Mouse (Mus musculus) hindbrain, embryonic 16.5 days (tissue): ENCODE results near the gene Nsmce1. TPM values are rescaled to one million over a fixed set of nuclear protein-coding genes. Genes with fewer than 3 reads are reported as not detected.
"Not testable (repeated sequence)": the region's sequence is repeated elsewhere in the genome, so short reads cannot be mapped to it uniquely, and the experiment has no call there.

ENCODE experiments used
- ATAC-seq: fragments of 200-750 bp; cut with Nextera tagmentation; 2 replicates; pipeline ENCODE4 v1.8.0; 2017; ENCODE audit warnings: moderate TSS enrichment, moderate library complexity
- H3K27ac ChIP-seq: fragments of 300-500 bp; sonication (generic); 2 replicates; pipeline ENCODE4 v1.5.1; 2014; ENCODE audit warnings: low read depth, mild to moderate bottlenecking, control low read depth, low read length, moderate library complexity
- H3K27me3 ChIP-seq: fragments of 300-500 bp; sonication (generic); replicated peaks from 2 replicates; pipeline ENCODE4 v1.6.1; 2014; ENCODE audit warnings: low read length; ENCODE audit not compliant: control insufficient read depth, insufficient read depth
- H3K36me3 ChIP-seq: fragments of 300-500 bp; sonication (generic); 2 replicates; pipeline ENCODE4 v1.6.1; 2014; ENCODE audit warnings: mild to moderate bottlenecking, low read length, moderate library complexity, mixed read lengths; ENCODE audit not compliant: control insufficient read depth, insufficient read depth
- H3K4me1 ChIP-seq: fragments of 300-500 bp; sonication (generic); 2 replicates; pipeline ENCODE4 v1.6.1; 2014; ENCODE audit warnings: low read depth, low read length; ENCODE audit not compliant: control insufficient read depth, insufficient read depth
- H3K4me2 ChIP-seq: fragments of 300-500 bp; sonication (generic); 2 replicates; pipeline ENCODE4 v1.6.1; 2014; ENCODE audit warnings: mild to moderate bottlenecking, low read length, control low read depth, moderate library complexity
- H3K4me3 ChIP-seq: fragments of 300-500 bp; sonication (generic); 2 replicates; pipeline ENCODE4 v1.5.1; 2014; ENCODE audit warnings: mild to moderate bottlenecking, low read length, control low read depth, moderate library complexity
- H3K9ac ChIP-seq: fragments of 300-500 bp; sonication (generic); 2 replicates; pipeline ENCODE4 v1.6.1; 2014; ENCODE audit warnings: low read depth, mild to moderate bottlenecking, control low read depth, low read length, moderate library complexity
- H3K9me3 ChIP-seq: fragments of 300-500 bp; sonication (generic); 2 replicates; pipeline ENCODE4 v1.6.1; 2014; ENCODE audit warnings: mild to moderate bottlenecking, low read length, moderate library complexity; ENCODE audit not compliant: control insufficient read depth
- WGBS: fragments of 180-500 bp; shearing (Covaris S2); extraction: QIAGEN DNeasy Blood & Tissue Kit; methylation state at CpG from one replicate; pipeline ENCODE4 v1.1.7; 2014; 5-methylcytosine and 5-hydroxymethylcytosine counted together
- polyA plus RNA-seq: library from polyadenylated mRNA; unstranded; fragments of >200 nt; fragmentation: Nextera tagmentation; extraction: Ambion mirVana; gene quantifications from 2 replicates; pipeline ENCODE4 v1.2.1, GENCODE M21; 2015

Gene Nsmce1
- polyA plus RNA-seq, 1 experiment from 2014 or later = 85.4 TPM

GRCm38 (mm10) chr7:125430170-125430842 is 61.1 kb downstream of the Nsmce1 start:
- Histone ChIP-seq H3K27ac (no peak overlapping the region), H3K4me2 (no peak overlapping the region), H3K36me3 (no peaks in the 10 kb centered on the region), H3K4me3 (no peak overlapping the region), H3K27me3 (no peaks in the 10 kb centered on the region), H3K4me1 (no peaks in the 10 kb centered on the region), H3K9me3 (0 out of 2 replicates have a peak, but pooled peaks cover 2% of the 10 kb centered on the region), H3K9ac (no peak overlapping the region)
- 69% methylated on average over 7 of the region's 7 CpGs for WGBS
- ATAC-seq = no peak

GRCm38 (mm10) chr7:125428816-125429500 is 62.4 kb downstream of the Nsmce1 start:
- not testable (repeated sequence) for H3K36me3 ChIP-seq, H3K4me1 ChIP-seq, H3K4me2 ChIP-seq, H3K9ac ChIP-seq, H3K4me3 ChIP-seq, ATAC-seq, H3K9me3 ChIP-seq, H3K27ac ChIP-seq, H3K27me3 ChIP-seq
- WGBS = 75% methylated on average over 5 of the region's 5 CpGs

- no peak for ATAC-seq
- Histone ChIP-seq H3K36me3 (no peaks in the 10 kb centered on the region), H3K27me3 (no peaks in the 10 kb centered on the region), H3K4me3 (no peak overlapping the region), H3K4me2 (no peak overlapping the region), H3K9ac (no peak overlapping the region), H3K27ac (no peak overlapping the region), H3K9me3 (0 out of 2 replicates have a peak, but pooled peaks cover 2% of the 10 kb centered on the region), H3K4me1 (no peaks in the 10 kb centered on the region)
- 78% methylated on average over 7 of the region's 7 CpGs for WGBS
Measured at GRCm38 (mm10) chr7:125428381-125428780, 63.0 kb downstream of the Nsmce1 start.

GRCm38 (mm10) chr7:125427492-125428090 is 63.8 kb downstream of the Nsmce1 start:
- no peak overlapping the region for H3K27ac ChIP-seq
- no peak for ATAC-seq
- WGBS = 66% methylated on average over 12 of the region's 12 CpGs
- no peak overlapping the region for H3K9ac ChIP-seq
- 0 out of 2 replicates have a peak, but pooled peaks cover 2% of the 10 kb centered on the region for H3K9me3 ChIP-seq
- H3K4me1 ChIP-seq = no peaks in the 10 kb centered on the region
- H3K4me3 ChIP-seq = no peak overlapping the region
- no peaks in the 10 kb centered on the region for H3K36me3 ChIP-seq
- H3K4me2 ChIP-seq = no peak overlapping the region
- no peaks in the 10 kb centered on the region for H3K27me3 ChIP-seq

- no peaks in the 10 kb centered on the region for H3K4me1 ChIP-seq
- H3K9ac ChIP-seq = no peak overlapping the region
- 66% methylated on average over 3 of the region's 3 CpGs for WGBS
- H3K4me3 ChIP-seq = no peak overlapping the region
- no peaks in the 10 kb centered on the region for H3K9me3 ChIP-seq
- H3K27ac ChIP-seq = no peak overlapping the region
- no peak overlapping the region for H3K4me2 ChIP-seq
- H3K36me3 ChIP-seq = no peaks in the 10 kb centered on the region
- no peak for ATAC-seq
- H3K27me3 ChIP-seq = no peaks in the 10 kb centered on the region
Measured at GRCm38 (mm10) chr7:125423056-125423455, 68.3 kb downstream of the Nsmce1 start.

- H3K27ac ChIP-seq = no peak overlapping the region
- no peak overlapping the region for H3K4me3 ChIP-seq
- WGBS = 50% methylated on average over 2 of the region's 2 CpGs
- no peak overlapping the region for H3K9ac ChIP-seq
- no peaks in the 10 kb centered on the region for H3K36me3 ChIP-seq
- H3K27me3 ChIP-seq = no peaks in the 10 kb centered on the region
- H3K4me2 ChIP-seq = no peak overlapping the region
- ATAC-seq = no peak
- no peaks in the 10 kb centered on the region for H3K4me1 ChIP-seq
- no peaks in the 10 kb centered on the region for H3K9me3 ChIP-seq
Measured at GRCm38 (mm10) chr7:125421911-125422310, 69.5 kb downstream of the Nsmce1 start.

- Histone ChIP-seq H3K27ac (no peak overlapping the region), H3K4me1 (no peaks in the 10 kb centered on the region), H3K9ac (no peak overlapping the region), H3K27me3 (no peaks in the 10 kb centered on the region), H3K36me3 (no peaks in the 10 kb centered on the region), H3K4me3 (no peak overlapping the region), H3K4me2 (no peak overlapping the region), H3K9me3 (no peaks in the 10 kb centered on the region)
- 64% methylated on average over 2 of the region's 2 CpGs for WGBS
- ATAC-seq = no peak
Measured at GRCm38 (mm10) chr7:125420190-125420589, 71.2 kb downstream of the Nsmce1 start.

GRCm38 (mm10) chr7:125418413-125418812 is 73.0 kb downstream of the Nsmce1 start:
- WGBS = 26% methylated on average over 3 of the region's 3 CpGs
- Histone ChIP-seq H3K27me3 (no peaks in the 10 kb centered on the region), H3K4me3 (no peak overlapping the region), H3K36me3 (no peaks in the 10 kb centered on the region), H3K4me1 (no peaks in the 10 kb centered on the region), H3K4me2 (no peak overlapping the region), H3K27ac (no peak overlapping the region), H3K9me3 (no peaks in the 10 kb centered on the region), H3K9ac (no peak overlapping the region)
- ATAC-seq = no peak
